Mouse (Mus musculus) left cerebral cortex, postnatal 4 days (tissue): ENCODE measurements around the gene Tmem270. TPM values are rescaled to one million over a fixed set of nuclear protein-coding genes. Genes with fewer than 3 reads are reported as not detected.
"Not testable (repeated sequence)": the region's sequence is repeated elsewhere in the genome, so short reads cannot be mapped to it uniquely, and the experiment has no call there.

Source experiments
- DNase-seq: peaks from one replicate; pipeline ENCODE4 v3.0.0-alpha.2; 2022
- intact Hi-C: fragments of 180-260 bp; cut with DNase I; formaldehyde crosslinking; loops from one replicate; pipeline ENCODE4 v1.15.1; 2025
- total RNA-seq, 2 experiments: library from RNA; stranded (reverse); gene quantifications; 2 replicates each; pipeline ENCODE4 v1.2.3; 2021

The Tmem270 gene
- total RNA-seq, result not detected

GRCm38 (mm10) chr5:134906633-134907032 is at the start of gene Tmem270:
Tmem270 (minus strand) TSS chr5:134906733.
- intact Hi-C loops, result loop anchor here (5.0 kb wide), 1 partner anchor 61 kb away; no protein-coding TSS in a partner anchor
- no peak for DNase-seq

- intact Hi-C loops, result no loop called here
- DNase-seq, result no peak
These were observed 49.0 kb upstream of the Tmem270 start for GRCm38 (mm10) chr5:134955491-134955890.

DNA sequence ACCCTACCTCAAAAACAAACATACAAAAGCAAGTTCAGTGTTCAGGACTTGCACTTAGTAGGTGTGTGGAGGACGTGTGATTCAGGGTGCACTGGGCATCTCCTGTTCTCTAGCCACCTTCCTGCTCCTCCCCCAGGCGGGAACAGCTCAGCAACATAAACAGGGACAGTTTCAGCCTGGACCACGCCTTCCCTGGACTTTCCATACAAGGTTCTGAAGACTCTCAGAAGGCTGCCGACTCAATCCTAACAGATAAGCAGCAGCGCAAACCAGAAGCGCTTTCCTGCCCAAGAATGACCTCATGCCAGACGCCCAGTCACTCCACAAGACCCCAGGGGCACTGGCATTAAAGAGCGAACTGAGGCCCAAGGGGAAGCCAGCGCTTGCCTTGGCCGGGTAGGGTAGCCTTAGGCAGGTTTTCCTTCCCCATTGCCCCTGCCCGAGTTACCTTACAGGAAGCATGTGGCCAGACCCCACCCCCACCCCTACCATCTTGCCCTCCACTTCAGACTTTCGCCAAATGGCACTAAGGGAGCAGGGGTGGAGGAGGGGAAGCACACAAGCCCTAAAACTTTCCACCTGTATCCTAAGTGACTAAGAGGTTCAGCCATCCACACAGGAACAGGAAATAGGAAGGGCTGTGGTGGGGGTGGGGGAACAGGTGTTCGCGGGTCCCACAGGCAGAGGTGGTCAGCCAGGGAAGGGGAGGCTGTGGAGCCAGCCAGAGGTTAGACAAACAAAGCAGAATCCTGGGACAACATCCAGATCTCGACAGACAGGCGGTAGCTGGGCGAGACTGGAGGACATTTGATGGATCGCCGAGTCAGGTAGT is 44.7 kb upstream of the Tmem270 start:
- intact Hi-C loops, result no loop called here
- no peak for DNase-seq

- intact Hi-C loops, result no loop called here
- DNase-seq, result no peak
These were observed 41.5 kb upstream of the Tmem270 start for GRCm38 (mm10) chr5:134948085-134948439.

- no peak for DNase-seq
- intact Hi-C loops, result no loop called here
These were observed 41.0 kb upstream of the Tmem270 start for GRCm38 (mm10) chr5:134947420-134948084.

DNA sequence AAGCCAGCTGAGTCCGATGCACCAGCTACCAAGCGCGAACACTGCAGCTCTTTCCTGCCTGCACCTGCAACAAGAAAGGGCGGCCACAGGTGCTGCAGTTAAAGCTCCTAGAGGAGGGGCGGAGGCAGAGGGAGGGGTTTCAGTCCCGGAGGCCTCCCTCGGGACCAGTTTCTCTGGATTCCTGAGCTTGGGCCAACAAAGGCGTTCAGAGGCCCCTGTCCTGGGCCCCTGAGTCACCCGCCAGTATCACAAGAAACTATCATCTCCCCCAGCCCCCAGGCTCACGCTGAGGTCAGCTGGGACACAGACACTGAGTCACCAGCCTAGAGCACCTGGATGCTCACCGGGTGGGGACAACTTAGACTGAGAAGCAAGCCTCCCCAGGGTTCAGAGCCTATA is 40.3 kb upstream of the Tmem270 start, which contains the start of gene Cldn4:
Cldn4 (minus strand) TSS at position 78 of the 399 bp plus-strand sequence.
- no peak for DNase-seq
- intact Hi-C loops, result no loop called here

GRCm38 (mm10) chr5:134946063-134946856 is 39.7 kb upstream of the Tmem270 start:
- DNase-seq, result no peak
- intact Hi-C loops, result no loop called here

DNA sequence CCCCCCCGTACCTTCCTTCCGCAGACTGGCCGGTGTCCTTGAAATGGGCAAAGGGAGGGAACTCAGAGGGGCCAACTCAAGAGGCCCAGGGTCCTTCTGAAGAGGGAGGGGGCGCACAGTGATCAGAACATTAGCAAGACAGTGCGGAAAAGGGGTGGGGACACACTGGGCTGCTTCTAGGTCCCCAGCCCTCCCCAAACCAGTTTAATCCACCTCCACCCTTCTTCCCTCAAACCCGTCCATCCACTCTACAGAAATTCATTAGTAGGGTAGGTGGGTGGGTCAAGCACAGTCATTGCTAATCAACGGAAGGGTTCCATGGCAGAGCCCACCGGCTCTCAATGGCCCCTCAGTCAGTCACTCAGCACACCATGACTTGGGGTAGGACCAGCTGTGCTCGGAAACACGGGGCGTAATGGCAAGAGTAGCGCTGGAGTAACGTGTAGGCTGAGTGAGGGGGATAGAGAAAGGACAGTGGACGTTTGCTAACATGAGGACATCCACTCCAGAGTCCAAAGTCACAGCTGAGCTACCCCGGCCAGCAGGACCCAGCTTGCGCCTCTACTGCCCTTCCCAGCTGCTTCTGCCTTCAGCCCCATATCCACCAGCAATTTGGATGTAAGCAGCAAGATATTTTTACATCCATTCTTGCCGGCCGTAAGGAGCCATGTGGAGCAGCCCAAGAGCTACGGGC is 38.9 kb upstream of the Tmem270 start:
- DNase-seq, result no peak
- intact Hi-C loops, result no loop called here

DNA sequence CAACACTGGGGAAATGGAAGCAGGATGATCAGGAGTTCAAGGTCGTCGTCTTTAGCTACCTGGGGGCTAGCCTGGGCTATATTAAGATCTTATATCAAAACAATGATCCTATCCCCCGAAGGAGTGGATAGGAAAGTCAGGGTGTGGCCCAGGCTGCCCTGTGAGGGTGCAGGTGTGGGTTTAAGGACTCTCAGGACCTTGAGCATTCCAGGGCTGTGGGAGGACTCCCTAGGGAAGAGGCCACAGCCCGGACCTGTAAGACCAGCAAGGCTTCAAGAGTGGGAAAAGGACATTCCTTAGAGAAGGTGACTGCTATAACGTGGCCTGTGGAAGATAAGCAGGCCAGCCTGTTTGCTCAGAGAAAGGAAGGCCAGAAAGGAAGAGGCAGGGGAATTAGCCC is 37.6 kb upstream of the Tmem270 start:
- DNase-seq, result no peak
- intact Hi-C loops, result no loop called here

DNA sequence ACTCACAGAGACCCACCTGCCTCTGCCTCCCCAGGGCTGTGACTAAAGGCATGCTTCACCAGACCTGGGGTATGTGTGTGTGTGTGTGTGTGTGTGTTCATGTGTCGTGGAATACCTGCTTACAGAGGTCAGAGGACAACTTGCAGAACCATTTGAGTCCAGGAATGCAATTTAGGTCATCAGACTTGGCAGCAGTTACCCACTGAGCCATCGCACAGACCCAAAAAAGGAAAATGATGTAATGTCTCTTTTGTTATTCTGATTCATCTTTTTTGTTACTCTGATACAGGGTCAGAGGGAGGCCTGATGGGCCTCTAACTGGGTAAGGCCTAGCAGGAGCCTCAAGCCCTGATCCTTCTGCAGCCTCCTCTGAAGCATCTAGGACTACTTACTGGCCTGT is 36.2 kb upstream of the Tmem270 start:
- no peak for DNase-seq
- intact Hi-C loops, result no loop called here

DNA sequence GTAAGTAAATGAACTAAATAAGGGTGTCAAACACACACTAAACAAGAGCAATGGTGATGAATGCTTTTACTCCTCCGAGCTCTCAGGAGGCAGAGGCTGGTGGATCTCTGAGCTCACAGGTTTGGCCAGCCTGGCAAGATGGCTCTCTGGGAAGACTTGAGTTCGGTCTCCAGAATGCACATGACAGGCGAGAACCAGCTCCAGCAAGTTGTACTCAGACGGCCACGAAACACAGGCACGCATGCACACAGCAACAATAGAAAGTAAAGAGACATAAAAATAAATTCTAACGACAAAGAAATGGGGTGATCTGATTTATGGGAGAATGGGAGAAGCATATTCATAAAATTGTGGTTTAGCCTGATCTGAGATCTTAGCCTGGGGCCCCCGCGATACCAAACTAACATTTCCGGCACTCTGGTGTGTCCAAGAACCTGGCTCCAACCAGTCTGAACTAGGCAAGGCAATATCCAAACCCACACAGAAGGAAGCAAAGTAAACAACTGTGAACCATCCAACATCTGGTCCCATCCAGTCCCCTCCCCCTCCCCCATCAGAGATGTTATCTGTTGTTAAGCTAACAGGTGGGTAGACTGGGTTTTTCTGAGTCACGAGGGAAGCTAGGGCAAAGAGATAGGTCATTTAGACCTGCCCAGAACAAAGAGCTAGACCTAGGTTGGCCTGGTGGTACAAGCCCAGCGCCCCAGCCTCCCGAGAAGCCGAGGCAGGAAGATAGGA is 35.1 kb upstream of the Tmem270 start:
- no peak for DNase-seq
- intact Hi-C loops, result no loop called here

DNA sequence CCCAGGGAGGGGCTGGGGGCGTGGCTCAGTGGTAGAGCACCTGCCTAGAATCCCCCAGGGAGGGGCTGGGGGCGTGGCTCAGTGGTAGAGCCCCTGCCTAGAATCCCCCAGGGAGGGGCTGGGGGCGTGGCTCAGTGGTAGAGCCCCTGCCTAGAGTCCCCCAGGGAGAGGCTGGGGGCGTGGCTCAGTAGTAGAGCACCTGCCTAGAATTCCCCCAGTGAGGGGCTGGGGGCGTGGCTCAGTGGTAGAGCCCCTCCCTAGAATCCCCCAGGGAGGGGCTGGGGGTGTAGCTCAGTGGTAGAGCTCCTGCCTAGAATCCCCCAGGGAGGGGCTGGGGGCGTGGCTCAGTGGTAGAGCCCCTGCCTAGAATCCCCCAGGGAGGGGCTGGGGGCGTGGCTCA is 33.0 kb upstream of the Tmem270 start:
- intact Hi-C loops, DNase-seq: not testable (repeated sequence)

DNA sequence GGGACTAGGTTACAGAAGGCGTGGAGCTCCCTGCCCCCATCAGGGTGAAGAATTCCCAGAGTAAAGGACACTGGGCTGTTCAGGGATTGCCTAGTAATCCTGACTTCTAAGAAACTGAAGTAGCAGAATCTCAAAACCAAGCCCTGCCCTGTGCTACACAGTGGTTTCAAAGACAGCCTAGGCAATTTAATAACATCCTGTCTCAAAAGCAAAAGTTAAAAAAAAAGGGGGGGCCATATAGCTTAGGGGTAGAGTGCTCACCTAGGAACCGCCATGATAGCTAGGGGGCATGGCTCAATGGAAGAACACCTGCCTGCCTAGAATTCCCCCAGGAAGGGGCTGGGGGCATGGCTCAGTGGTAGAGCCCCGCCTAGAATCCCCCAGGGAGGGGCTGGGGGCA is 32.5 kb upstream of the Tmem270 start:
- intact Hi-C loops, result no loop called here
- no peak for DNase-seq

DNA sequence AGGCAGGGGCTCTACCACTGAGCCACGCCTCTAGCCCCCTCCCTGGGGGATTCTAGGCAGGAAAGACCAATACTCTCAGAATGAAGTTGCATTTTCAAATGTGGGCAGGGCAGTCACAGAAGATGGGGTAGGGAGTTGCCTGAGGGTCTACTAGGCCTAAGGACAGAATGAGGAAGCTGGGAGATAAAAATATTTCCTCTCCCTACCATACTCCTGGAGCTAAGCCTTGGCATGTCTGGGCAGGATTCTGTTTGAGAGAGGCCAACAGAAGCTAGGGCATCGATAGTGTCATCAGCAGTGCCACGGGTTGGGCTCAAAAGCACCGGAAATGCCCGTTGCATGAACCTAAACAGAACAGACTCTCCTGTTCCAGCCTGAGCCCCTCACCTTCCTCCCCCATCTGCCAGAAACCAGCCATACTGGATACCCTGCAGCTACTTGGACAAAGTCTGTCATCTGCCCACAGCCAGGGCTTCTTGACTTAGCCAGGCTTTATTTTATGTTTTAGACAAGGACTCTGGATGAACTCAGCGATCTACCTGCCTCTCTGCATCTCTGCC is 30.2 kb upstream of the Tmem270 start:
- no peak for DNase-seq
- intact Hi-C loops, result no loop called here

GRCm38 (mm10) chr5:134936051-134936450 is 29.5 kb upstream of the Tmem270 start:
- intact Hi-C loops, result no loop called here
- no peak for DNase-seq

DNA sequence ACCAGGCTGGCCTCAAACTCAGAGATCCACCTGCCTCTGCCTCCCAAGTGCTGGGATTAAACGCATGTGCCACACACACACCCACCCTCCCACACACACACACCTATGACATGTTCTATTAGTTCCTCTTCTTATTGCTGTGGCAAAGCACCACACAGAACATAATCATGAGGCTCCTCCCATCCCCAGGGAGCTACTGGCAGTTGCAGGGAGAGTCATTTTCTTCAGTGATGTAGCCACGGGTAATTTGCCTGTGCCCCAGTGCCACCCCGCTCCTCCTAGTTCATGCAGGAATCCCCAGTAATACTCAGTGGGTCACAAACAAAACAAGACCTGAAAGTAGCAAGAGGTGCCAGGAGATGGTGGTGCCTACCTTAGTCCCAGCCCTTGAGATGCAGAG is 28.1 kb upstream of the Tmem270 start:
- intact Hi-C loops, result no loop called here
- DNase-seq, result no peak

GRCm38 (mm10) chr5:134933686-134934085 is 27.2 kb upstream of the Tmem270 start:
- DNase-seq, intact Hi-C loops: not testable (repeated sequence)

DNA sequence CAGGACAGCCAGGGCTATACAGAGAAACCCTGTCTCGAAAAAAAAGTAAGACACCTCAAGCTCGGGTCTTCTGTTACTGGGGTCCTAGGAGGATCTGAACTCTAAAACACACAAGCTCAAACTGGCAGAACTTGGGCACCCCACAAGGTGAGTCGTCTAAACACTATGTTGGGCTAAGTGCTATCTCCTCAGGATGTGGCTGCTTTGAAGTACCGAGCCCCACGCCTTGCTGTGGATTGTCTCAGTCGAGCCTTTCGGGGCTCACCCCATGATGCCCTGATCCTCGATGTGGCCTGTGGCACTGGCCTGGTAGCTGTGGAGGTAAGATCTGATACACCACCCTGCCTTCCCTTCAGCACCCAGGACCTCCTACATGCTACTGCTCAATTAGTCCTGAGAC is 26.7 kb upstream of the Tmem270 start:
- no peak for DNase-seq
- intact Hi-C loops, result no loop called here

- intact Hi-C loops, result no loop called here
- DNase-seq, result peak; percentile 55
These were observed 26.4 kb upstream of the Tmem270 start for GRCm38 (mm10) chr5:134932903-134933276.
